Mouse (Mus musculus): ENCODE measurements at regions not wholly inside any gene's neighbourhood (a gene's known extent, or its start where the extent isn't known, plus 50 kb on each side); places are given as distances from the start of the nearest gene placed in this dataset.

DNA sequence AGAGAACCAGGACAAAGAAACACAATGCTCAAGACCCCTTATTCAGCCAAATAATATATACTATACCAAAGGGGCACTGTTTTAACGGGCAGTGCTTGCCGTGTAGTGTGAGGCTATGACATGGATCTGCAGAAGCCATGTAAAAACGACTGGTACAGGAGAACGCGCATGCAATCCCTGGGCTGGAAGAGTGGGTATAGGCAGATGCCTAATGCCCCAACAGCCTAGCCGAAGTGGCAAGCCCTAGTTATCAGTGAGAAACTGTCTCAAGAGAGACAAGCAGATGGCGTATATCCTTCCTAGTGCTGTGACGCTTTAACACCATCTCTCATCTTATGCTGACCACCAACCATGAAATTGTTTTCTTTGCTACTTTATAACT lies 262.8 kb downstream of the Ankrd50 start:
- Histone ChIP-seq H3K27me3 (ENCODE audit: insufficient read depth, low read length) (no peaks in the 10 kb centered on the region), H3K9me3 (ENCODE audit: low read length) (no peaks in the 10 kb centered on the region), H3K4me3 (ENCODE audit: low read depth, low read length) (no peak overlapping the region), H3K9ac (replicated peaks) (no peak overlapping the region), H3K36me3 (replicated peaks; ENCODE audit: insufficient read depth, low read length) (no peaks in the 10 kb centered on the region), H3K4me1 (ENCODE audit: insufficient read depth) (no peaks in the 10 kb centered on the region), H3K27ac (ENCODE audit: low read depth) (no peak overlapping the region), H3K4me2 (ENCODE audit: low read depth, low read length) (no peak overlapping the region)
- 76% methylated on average over 8 of the region's 8 CpGs for WGBS (ENCODE audit: insufficient replicate concordance)
- TF ChIP-seq CTCF (IDR thresholded peaks at IDR 0.05; ENCODE audit: low read depth), result no peak
- TF ChIP-seq EP300 (IDR thresholded peaks at IDR 0.05; ENCODE audit: low read depth), result no peak
- DNase-seq (no peak), ATAC-seq (no peak)

DNA sequence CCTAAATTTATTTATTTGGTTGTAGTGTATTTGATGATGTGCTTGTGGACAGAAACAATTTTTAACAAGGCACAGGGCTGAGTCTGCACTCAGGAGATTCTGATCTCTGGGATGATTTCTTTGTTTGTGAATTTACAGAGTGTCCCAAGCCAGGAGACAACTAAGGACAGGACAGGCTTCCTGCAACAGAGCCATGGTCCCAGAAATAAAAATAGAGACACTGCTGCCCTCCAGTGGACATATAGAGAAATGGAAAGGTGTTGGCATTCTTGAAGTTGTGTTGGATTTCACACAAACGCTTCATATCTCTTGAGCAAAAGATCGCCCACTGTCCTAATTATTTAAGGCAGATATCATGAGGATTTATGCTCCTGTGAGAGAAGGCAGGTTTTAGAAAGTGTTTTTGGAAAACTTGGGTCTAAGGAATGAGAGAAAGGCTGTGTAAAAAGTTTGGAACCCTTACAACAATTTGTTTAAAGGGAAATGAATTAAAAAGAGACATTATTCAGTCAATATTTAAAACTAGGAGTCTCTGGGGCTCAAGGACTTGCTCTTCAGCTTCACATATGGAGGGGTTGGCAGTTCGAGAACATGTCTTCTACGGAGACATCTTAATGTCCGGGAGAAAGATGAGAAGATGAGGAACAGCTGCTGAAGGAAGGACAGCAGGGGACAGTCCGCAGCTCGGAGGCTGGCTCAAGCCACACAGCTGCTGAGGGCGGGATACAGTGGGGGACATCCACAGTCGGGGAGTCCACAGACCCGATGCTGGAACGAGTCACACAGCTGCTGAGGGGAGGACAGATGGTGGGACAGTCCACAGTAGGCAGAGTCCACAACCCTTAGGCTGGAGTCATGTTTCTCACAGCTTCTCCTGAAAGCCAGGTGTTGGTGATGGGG lies 263.5 kb downstream of the Ankrd50 start:
- DNase-seq (peak; percentile 23), ATAC-seq (no peak)
- no peaks in the 10 kb centered on the region for H3K27me3 ChIP-seq (ENCODE audit: insufficient read depth, low read length)
- no peaks in the 10 kb centered on the region for H3K4me1 ChIP-seq (ENCODE audit: insufficient read depth)
- TF ChIP-seq CTCF (IDR thresholded peaks at IDR 0.05; ENCODE audit: low read depth) (peak; percentile 75), EP300 (IDR thresholded peaks at IDR 0.05; ENCODE audit: low read depth) (no peak)
- H3K9ac ChIP-seq (replicated peaks), result no peak overlapping the region
- H3K4me3 ChIP-seq (ENCODE audit: low read depth, low read length), result no peak overlapping the region
- H3K27ac ChIP-seq (ENCODE audit: low read depth), result no peak overlapping the region
- 57% methylated on average over 11 of the region's 11 CpGs for WGBS (ENCODE audit: insufficient replicate concordance)
- no peaks in the 10 kb centered on the region for H3K36me3 ChIP-seq (replicated peaks; ENCODE audit: insufficient read depth, low read length)
- no peak overlapping the region for H3K4me2 ChIP-seq (ENCODE audit: low read depth, low read length)
- H3K9me3 ChIP-seq (ENCODE audit: low read length), result no peaks in the 10 kb centered on the region

DNA sequence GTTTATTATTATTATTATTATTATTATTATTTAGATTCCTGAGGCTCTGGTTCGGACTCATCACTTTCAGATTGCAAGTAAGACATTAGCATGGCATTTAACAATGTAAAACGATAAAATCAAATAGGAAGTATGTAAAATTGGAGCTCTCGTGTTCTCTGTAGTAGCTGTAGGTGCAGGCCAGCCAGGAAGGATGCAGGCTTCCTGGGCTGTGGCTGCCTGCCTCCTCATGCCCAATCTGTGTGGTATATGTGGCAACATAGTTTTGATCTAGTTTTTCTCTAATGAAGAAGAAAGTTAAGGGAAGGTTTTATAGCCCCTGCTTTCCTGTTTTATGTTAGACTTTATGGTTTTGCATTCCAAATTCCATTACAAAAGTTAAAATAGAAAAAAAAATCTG lies 275.6 kb downstream of the Ankrd50 start:
- WGBS (ENCODE audit: insufficient replicate concordance), result 57% methylated on average over 3 of the region's 3 CpGs
- no peak overlapping the region for H3K9ac ChIP-seq (replicated peaks)
- H3K27ac ChIP-seq (ENCODE audit: low read depth), result no peak overlapping the region
- no peaks in the 10 kb centered on the region for H3K9me3 ChIP-seq (ENCODE audit: low read length)
- H3K4me3 ChIP-seq (ENCODE audit: low read depth, low read length), result no peak overlapping the region
- no peak for DNase-seq
- no peaks in the 10 kb centered on the region for H3K36me3 ChIP-seq (replicated peaks; ENCODE audit: insufficient read depth, low read length)
- ATAC-seq, result no peak
- TF ChIP-seq EP300 (IDR thresholded peaks at IDR 0.05; ENCODE audit: low read depth), result no peak
- TF ChIP-seq CTCF (IDR thresholded peaks at IDR 0.05; ENCODE audit: low read depth), result no peak
- H3K4me2 ChIP-seq (ENCODE audit: low read depth, low read length), result no peak overlapping the region
- H3K27me3 ChIP-seq (ENCODE audit: insufficient read depth, low read length), result no peaks in the 10 kb centered on the region
- H3K4me1 ChIP-seq (ENCODE audit: insufficient read depth), result no peaks in the 10 kb centered on the region

DNA sequence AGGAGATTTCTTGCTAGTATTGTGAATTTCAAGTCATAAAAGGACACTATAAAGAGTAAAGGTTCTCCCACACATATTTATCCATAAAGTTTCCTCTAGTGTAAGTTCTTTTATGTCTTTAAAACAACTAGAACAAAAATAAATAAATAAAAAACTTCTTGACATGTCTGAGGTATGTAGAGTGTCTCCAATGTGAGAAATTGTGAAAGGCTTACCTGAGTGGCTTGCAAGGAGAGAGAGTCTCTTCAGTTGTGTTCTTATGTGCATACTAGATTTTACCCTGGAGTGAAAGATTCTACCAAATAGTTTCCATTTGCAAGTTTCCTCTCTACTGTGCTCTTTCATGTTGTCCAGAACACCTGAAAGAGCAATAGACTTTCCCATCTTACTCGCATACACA lies 276.8 kb downstream of the Ankrd50 start:
- no peak for ATAC-seq
- H3K36me3 ChIP-seq (replicated peaks; ENCODE audit: insufficient read depth, low read length), result no peaks in the 10 kb centered on the region
- no peak overlapping the region for H3K27ac ChIP-seq (ENCODE audit: low read depth)
- WGBS (ENCODE audit: insufficient replicate concordance), result 88% methylated on average over 1 of the region's 1 CpGs
- H3K9me3 ChIP-seq (ENCODE audit: low read length), result no peaks in the 10 kb centered on the region
- no peak for DNase-seq
- H3K4me1 ChIP-seq (ENCODE audit: insufficient read depth), result no peaks in the 10 kb centered on the region
- no peak overlapping the region for H3K4me2 ChIP-seq (ENCODE audit: low read depth, low read length)
- no peaks in the 10 kb centered on the region for H3K27me3 ChIP-seq (ENCODE audit: insufficient read depth, low read length)
- no peak overlapping the region for H3K9ac ChIP-seq (replicated peaks)
- TF ChIP-seq CTCF (IDR thresholded peaks at IDR 0.05; ENCODE audit: low read depth) (no peak), EP300 (IDR thresholded peaks at IDR 0.05; ENCODE audit: low read depth) (no peak)
- H3K4me3 ChIP-seq (ENCODE audit: low read depth, low read length), result no peak overlapping the region

DNA sequence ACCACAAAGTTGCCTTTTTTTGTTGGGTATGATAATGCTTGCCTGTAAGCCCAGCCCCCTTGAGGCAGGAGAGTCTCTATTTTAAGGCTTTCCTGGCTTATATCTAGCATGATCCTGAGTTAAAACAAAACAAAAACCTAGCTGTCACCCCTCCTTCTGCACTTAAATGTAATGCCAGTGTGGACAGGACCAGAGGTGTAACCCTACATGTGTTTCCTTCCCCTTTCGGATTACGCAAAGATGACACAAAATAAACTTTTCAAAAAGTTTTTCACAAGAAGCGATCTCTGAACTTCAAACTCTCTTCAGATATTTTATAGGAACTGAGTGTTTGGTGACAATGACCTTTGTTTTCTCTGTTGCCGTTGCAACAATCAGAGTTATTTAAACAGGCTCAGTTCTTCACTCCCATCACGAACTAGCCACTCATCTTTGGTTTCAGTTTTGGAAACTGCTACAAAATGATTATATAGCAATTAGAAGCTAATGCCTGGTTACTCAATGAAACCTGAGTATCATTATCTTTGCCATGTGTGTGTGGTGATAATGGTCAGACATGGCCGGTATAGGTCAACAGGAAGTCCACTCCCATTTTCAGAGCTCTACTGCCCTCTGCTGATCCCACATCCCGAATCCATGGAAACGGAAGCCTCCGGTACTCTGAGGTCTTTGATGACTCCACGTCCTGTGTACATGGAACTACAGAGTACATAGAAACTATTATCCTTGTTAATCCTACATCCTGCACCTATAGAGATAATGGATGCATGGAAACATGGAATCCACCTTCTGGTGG lies 282.6 kb downstream of the Ankrd50 start:
- H3K4me1 ChIP-seq (ENCODE audit: insufficient read depth), result no peaks in the 10 kb centered on the region
- H3K36me3 ChIP-seq (replicated peaks; ENCODE audit: insufficient read depth, low read length), result no peaks in the 10 kb centered on the region
- peak overlapping the region; percentile 36; the same call in 1 of the 2 replicates for H3K4me3 ChIP-seq (ENCODE audit: low read depth, low read length)
- peak overlapping the region; percentile 39 for H3K27ac ChIP-seq (ENCODE audit: low read depth)
- H3K4me2 ChIP-seq (ENCODE audit: low read depth, low read length), result peak overlapping the region; percentile 51
- H3K9ac ChIP-seq (replicated peaks), result no peak overlapping the region
- DNase-seq, result peak; percentile 69
- TF ChIP-seq EP300 (IDR thresholded peaks at IDR 0.05; ENCODE audit: low read depth), result peak; percentile 24; the same call in 1 of the 2 replicates
- peak; percentile 77 for TF ChIP-seq CTCF (IDR thresholded peaks at IDR 0.05; ENCODE audit: low read depth)
- 20% methylated on average over 10 of the region's 10 CpGs for WGBS (ENCODE audit: insufficient replicate concordance)
- peak; percentile 86 for ATAC-seq
- H3K27me3 ChIP-seq (ENCODE audit: insufficient read depth, low read length), result no peaks in the 10 kb centered on the region
- H3K9me3 ChIP-seq (ENCODE audit: low read length), result no peaks in the 10 kb centered on the region

DNA sequence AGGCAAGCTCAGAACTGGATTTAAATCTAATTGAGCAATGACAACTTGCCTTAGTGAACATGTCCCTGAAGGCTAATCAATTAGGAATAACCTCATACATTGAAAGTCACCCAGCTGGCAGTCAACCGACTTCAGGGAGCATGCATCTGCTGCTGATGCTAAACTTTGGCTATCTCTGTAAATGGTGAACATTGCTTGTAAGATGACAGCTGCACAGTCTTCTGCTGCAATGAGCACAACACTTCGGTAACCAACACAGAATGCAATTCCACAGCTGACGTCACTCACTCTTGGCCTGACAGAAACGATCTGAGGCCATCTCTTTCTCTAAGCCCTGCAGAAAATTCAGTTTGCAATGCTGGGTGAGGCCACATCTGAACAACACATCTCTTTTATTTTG lies 290.6 kb downstream of the Ankrd50 start:
- Histone ChIP-seq H3K36me3 (replicated peaks; ENCODE audit: insufficient read depth, low read length) (no peaks in the 10 kb centered on the region), H3K4me2 (ENCODE audit: low read depth, low read length) (no peak overlapping the region), H3K27me3 (ENCODE audit: insufficient read depth, low read length) (no peaks in the 10 kb centered on the region), H3K4me1 (ENCODE audit: insufficient read depth) (no peaks in the 10 kb centered on the region), H3K9me3 (ENCODE audit: low read length) (no peaks in the 10 kb centered on the region), H3K27ac (ENCODE audit: low read depth) (no peak overlapping the region), H3K9ac (replicated peaks) (no peak overlapping the region), H3K4me3 (ENCODE audit: low read depth, low read length) (no peak overlapping the region)
- WGBS (ENCODE audit: insufficient replicate concordance), result 76% methylated on average over 4 of the region's 4 CpGs
- DNase-seq (no peak), ATAC-seq (no peak)
- TF ChIP-seq CTCF (IDR thresholded peaks at IDR 0.05; ENCODE audit: low read depth) (no peak), EP300 (IDR thresholded peaks at IDR 0.05; ENCODE audit: low read depth) (no peak)
